Mouse (Mus musculus) cortical plate, adult 2 months (tissue): ENCODE measurements around the gene Plekho1.

Experiments used
- CTCF ChIP-seq: fragments of 200-500 bp; IDR thresholded peaks from 2 replicates; pipeline ENCODE4 v1.5.1; 2011; ENCODE audit warnings: mild to moderate bottlenecking, control low read depth, low read length; ENCODE audit not compliant: insufficient read depth; ENCODE audit errors: extremely low read depth
- POLR2A ChIP-seq: fragments of 200-500 bp; IDR thresholded peaks from 2 replicates; pipeline ENCODE4 v1.6.1; 2011; ENCODE audit warnings: mild to moderate bottlenecking, low read length, control low read depth; ENCODE audit not compliant: insufficient read depth; ENCODE audit errors: extremely low read depth

DNA sequence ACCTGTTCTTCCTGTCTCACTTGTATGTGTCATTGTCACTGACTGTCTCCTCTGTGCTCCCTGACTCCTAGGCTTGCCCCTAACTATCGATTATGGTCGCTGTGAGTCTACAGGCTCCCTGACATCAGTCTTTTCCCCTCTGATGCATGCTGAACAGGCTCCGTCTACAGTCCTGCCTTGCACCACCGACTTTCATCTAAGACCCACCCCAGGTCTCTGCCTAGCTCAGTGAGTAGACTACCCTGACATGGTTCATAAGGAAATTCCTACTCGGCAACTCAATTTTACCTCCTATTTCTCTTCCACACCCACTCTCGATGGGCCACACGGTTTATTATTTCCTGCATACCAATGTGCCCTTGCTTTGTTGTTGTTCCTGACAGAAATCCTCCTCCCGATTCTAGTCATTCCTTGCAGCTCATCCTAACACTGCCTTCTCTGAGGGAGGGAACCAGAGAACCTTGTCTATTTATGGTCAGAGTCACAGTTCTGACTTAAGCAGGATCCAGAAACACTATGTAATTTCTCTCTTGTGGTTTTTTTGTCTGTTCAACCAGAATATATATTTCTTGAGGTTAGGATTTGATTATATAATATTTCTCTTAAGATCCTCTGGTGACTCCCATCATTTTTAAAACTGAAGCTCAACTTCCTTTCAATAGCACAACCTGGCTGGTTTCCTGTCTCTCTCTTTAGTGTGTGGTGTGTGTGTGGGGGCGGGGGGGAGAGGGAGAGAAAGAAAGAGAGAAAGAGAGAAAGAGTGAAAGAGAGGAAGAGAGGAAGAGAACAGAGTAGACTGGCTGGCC is 44.3 kb upstream of the Plekho1 start:
- TF ChIP-seq CTCF = no peak
- no peak for TF ChIP-seq POLR2A
